Mouse (Mus musculus) liver, embryonic 11.5 days (tissue): Measurements from ENCODE around the gene U2af2. TPM values are rescaled to one million over a fixed set of nuclear protein-coding genes. Genes with fewer than 3 reads are reported as not detected.
A peak's percentile ranks its signal among the peaks of the same experiment; 100 is the strongest.

Experiments used
- ATAC-seq: fragments of 200-750 bp; cut with Nextera tagmentation; replicated peaks from 2 replicates; pipeline ENCODE4 v1.8.0; 2017; ENCODE audit warnings: moderate number of reproducible peaks, mild to moderate bottlenecking, moderate TSS enrichment, moderate library complexity; ENCODE audit not compliant: low FRiP score
- DNase-seq: peaks from one replicate; pipeline ENCODE4 v3.0.0-alpha.2; 2017; ENCODE audit warnings: low spot score
- H3K27ac ChIP-seq: fragments of 300-500 bp; sonication (generic); 2 replicates; pipeline ENCODE4 v1.5.1; 2014; ENCODE audit warnings: mild to moderate bottlenecking, low read depth, low read length, control low read depth
- H3K27me3 ChIP-seq: fragments of 300-500 bp; sonication (generic); replicated peaks from 2 replicates; pipeline ENCODE4 v1.6.1; 2014; ENCODE audit warnings: low read length, mixed read lengths; ENCODE audit not compliant: control insufficient read depth, insufficient read depth
- H3K36me3 ChIP-seq: fragments of 300-500 bp; sonication (generic); 2 replicates; pipeline ENCODE4 v1.6.1; 2014; ENCODE audit warnings: mild to moderate bottlenecking, low read length, moderate library complexity, mixed read lengths; ENCODE audit not compliant: control insufficient read depth, insufficient read depth
- H3K4me1 ChIP-seq: fragments of 300-500 bp; sonication (generic); replicated peaks from 2 replicates; pipeline ENCODE4 v1.6.1; 2014; ENCODE audit warnings: low read length, mixed read lengths; ENCODE audit not compliant: control insufficient read depth, insufficient read depth
- H3K4me2 ChIP-seq: fragments of 300-500 bp; sonication (generic); 2 replicates; pipeline ENCODE4 v1.6.1; 2014; ENCODE audit warnings: mild to moderate bottlenecking, control low read depth, moderate library complexity
- H3K4me3 ChIP-seq: fragments of 300-500 bp; sonication (generic); 2 replicates; pipeline ENCODE4 v1.5.1; 2014; ENCODE audit warnings: low read depth, low read length, control low read depth
- H3K9ac ChIP-seq: fragments of 300-500 bp; sonication (generic); 2 replicates; pipeline ENCODE4 v1.6.1; 2014; ENCODE audit warnings: low read depth, low read length, control low read depth
- H3K9me3 ChIP-seq: fragments of 300-500 bp; sonication (generic); 2 replicates; pipeline ENCODE4 v1.6.1; 2016; ENCODE audit warnings: low read length, inconsistent platforms, mixed read lengths; ENCODE audit not compliant: control insufficient read depth
- WGBS: fragments of 180-500 bp; shearing (Covaris S2); extraction: QIAGEN DNeasy Blood & Tissue Kit; methylation state at CpG from one replicate; pipeline ENCODE4 v1.1.7; 2014; 5-methylcytosine and 5-hydroxymethylcytosine counted together
- polyA plus RNA-seq: library from polyadenylated mRNA; unstranded; fragments of >200 nt; fragmentation: Nextera tagmentation; extraction: Ambion mirVana; gene quantifications from 2 replicates; pipeline ENCODE4 v1.2.1, GENCODE M21; 2014

Gene U2af2
- polyA plus RNA-seq, 1 experiment from 2014 or later: 169 TPM

- WGBS: 66% methylated on average over 2 of the region's 2 CpGs
- no peak for ATAC-seq
- Histone ChIP-seq H3K4me1 (0 out of 2 replicates have a peak, but pooled peaks cover 3% of the 10 kb centered on the region), H3K27me3 (peaks cover 11% of the 10 kb centered on the region), H3K27ac (no peak overlapping the region), H3K9me3 (no peaks in the 10 kb centered on the region), H3K36me3 (no peaks in the 10 kb centered on the region), H3K4me2 (no peak overlapping the region), H3K9ac (no peak overlapping the region), H3K4me3 (no peak overlapping the region)
- DNase-seq: no peak
These were observed 15.8 kb upstream of the U2af2 start for GRCm38 (mm10) chr7:5046112-5046511.

GRCm38 (mm10) chr7:5047313-5047712 is 14.6 kb upstream of the U2af2 start:
- no peaks in the 10 kb centered on the region for H3K36me3 ChIP-seq
- H3K27me3 ChIP-seq: peaks cover 23% of the 10 kb centered on the region
- peaks cover 3% of the 10 kb centered on the region; the same call in 1 of the 2 replicates for H3K4me1 ChIP-seq
- 16% methylated on average over 2 of the region's 2 CpGs for WGBS
- ATAC-seq: no peak
- no peak overlapping the region for H3K9ac ChIP-seq
- DNase-seq: no peak
- H3K4me2 ChIP-seq: no peak overlapping the region
- no peak overlapping the region for H3K4me3 ChIP-seq
- H3K27ac ChIP-seq: no peak overlapping the region
- no peaks in the 10 kb centered on the region for H3K9me3 ChIP-seq

- 2% methylated on average over 65 of the region's 65 CpGs for WGBS
- no peak within 1 kb of the TSS for H3K27ac ChIP-seq
- H3K9me3 ChIP-seq: no peaks in the 10 kb centered on the region
- ATAC-seq (peak; percentile 71), DNase-seq (peak; percentile 81)
- H3K4me3 ChIP-seq: peak within 1 kb of the TSS; percentile 73
- H3K27me3 ChIP-seq: peaks cover 64% of the 10 kb centered on the region
- H3K4me2 ChIP-seq: peak within 1 kb of the TSS; percentile 92
- H3K36me3 ChIP-seq: no peaks in the 10 kb centered on the region
- H3K9ac ChIP-seq: peak within 1 kb of the TSS; percentile 76
- H3K4me1 ChIP-seq: peaks cover 8% of the 10 kb centered on the region
These were observed 10.4 kb upstream of the U2af2 start, which contains the start of gene Zfp580 for GRCm38 (mm10) chr7:5051193-5052192. Zfp580 (plus strand) TSS chr7:5051538.

GRCm38 (mm10) chr7:5052438-5052837 is 9.5 kb upstream of the U2af2 start:
- Histone ChIP-seq H3K9ac (no peak overlapping the region), H3K36me3 (no peaks in the 10 kb centered on the region), H3K4me3 (peak overlapping the region; percentile 73), H3K27me3 (peaks cover 74% of the 10 kb centered on the region), H3K4me1 (peaks cover 8% of the 10 kb centered on the region), H3K4me2 (peak overlapping the region; percentile 92), H3K27ac (no peak overlapping the region), H3K9me3 (no peaks in the 10 kb centered on the region)
- DNase-seq (no peak), ATAC-seq (no peak)
- 4% methylated on average over 12 of the region's 12 CpGs for WGBS

GRCm38 (mm10) chr7:5052931-5053343 is 9.0 kb upstream of the U2af2 start:
- no peaks in the 10 kb centered on the region for H3K9me3 ChIP-seq
- ATAC-seq (no peak; the same call in 1 of the 2 replicates), DNase-seq (no peak)
- peaks cover 8% of the 10 kb centered on the region for H3K4me1 ChIP-seq
- H3K4me2 ChIP-seq: peak overlapping the region; percentile 92
- peak overlapping the region; percentile 73 for H3K4me3 ChIP-seq
- H3K9ac ChIP-seq: no peak overlapping the region
- peaks cover 79% of the 10 kb centered on the region for H3K27me3 ChIP-seq
- no peak overlapping the region for H3K27ac ChIP-seq
- no peaks in the 10 kb centered on the region for H3K36me3 ChIP-seq
- 5% methylated on average over 45 of the region's 45 CpGs for WGBS

- Histone ChIP-seq H3K4me2 (peak overlapping the region; percentile 92), H3K27me3 (peaks cover 86% of the 10 kb centered on the region), H3K27ac (no peak overlapping the region), H3K9ac (no peak overlapping the region), H3K4me3 (peak overlapping the region; percentile 73), H3K4me1 (peaks cover 8% of the 10 kb centered on the region), H3K36me3 (no peaks in the 10 kb centered on the region), H3K9me3 (no peaks in the 10 kb centered on the region)
- ATAC-seq (no peak), DNase-seq (no peak)
- 9% methylated on average over 32 of the region's 32 CpGs for WGBS
These were observed 8.3 kb upstream of the U2af2 start for GRCm38 (mm10) chr7:5053456-5054179.

GRCm38 (mm10) chr7:5056651-5057263 is 5.2 kb upstream of the U2af2 start:
- H3K27me3 ChIP-seq: peaks cover 73% of the 10 kb centered on the region
- peaks cover 15% of the 10 kb centered on the region for H3K4me1 ChIP-seq
- no peak overlapping the region for H3K27ac ChIP-seq
- no peak for ATAC-seq
- H3K36me3 ChIP-seq: no peaks in the 10 kb centered on the region
- H3K9ac ChIP-seq: 0 out of 2 replicates have a peak overlapping the region, but pooled peaks have one; percentile 13
- 5% methylated on average over 53 of the region's 55 CpGs for WGBS
- H3K4me3 ChIP-seq: peak overlapping the region; percentile 32
- H3K9me3 ChIP-seq: no peaks in the 10 kb centered on the region
- peak; percentile 58 for DNase-seq
- H3K4me2 ChIP-seq: peak overlapping the region; percentile 54

GRCm38 (mm10) chr7:5057381-5057780 is 4.6 kb upstream of the U2af2 start:
- WGBS: 34% methylated on average over 8 of the region's 8 CpGs
- ATAC-seq (no peak), DNase-seq (no peak)
- Histone ChIP-seq H3K36me3 (no peaks in the 10 kb centered on the region), H3K9me3 (no peaks in the 10 kb centered on the region), H3K4me3 (0 out of 2 replicates have a peak overlapping the region, but pooled peaks have one; percentile 32), H3K27me3 (peaks cover 66% of the 10 kb centered on the region), H3K4me1 (peaks cover 15% of the 10 kb centered on the region), H3K4me2 (no peak overlapping the region), H3K9ac (no peak overlapping the region), H3K27ac (no peak overlapping the region)
